Mouse (Mus musculus): Measurements from ENCODE around the gene Rec8. TPM values are rescaled to one million over a fixed set of nuclear protein-coding genes. Genes with fewer than 3 reads are reported as not detected.

The Rec8 gene
- total and polyA plus RNA-seq, 3 experiments = not detected

DNA sequence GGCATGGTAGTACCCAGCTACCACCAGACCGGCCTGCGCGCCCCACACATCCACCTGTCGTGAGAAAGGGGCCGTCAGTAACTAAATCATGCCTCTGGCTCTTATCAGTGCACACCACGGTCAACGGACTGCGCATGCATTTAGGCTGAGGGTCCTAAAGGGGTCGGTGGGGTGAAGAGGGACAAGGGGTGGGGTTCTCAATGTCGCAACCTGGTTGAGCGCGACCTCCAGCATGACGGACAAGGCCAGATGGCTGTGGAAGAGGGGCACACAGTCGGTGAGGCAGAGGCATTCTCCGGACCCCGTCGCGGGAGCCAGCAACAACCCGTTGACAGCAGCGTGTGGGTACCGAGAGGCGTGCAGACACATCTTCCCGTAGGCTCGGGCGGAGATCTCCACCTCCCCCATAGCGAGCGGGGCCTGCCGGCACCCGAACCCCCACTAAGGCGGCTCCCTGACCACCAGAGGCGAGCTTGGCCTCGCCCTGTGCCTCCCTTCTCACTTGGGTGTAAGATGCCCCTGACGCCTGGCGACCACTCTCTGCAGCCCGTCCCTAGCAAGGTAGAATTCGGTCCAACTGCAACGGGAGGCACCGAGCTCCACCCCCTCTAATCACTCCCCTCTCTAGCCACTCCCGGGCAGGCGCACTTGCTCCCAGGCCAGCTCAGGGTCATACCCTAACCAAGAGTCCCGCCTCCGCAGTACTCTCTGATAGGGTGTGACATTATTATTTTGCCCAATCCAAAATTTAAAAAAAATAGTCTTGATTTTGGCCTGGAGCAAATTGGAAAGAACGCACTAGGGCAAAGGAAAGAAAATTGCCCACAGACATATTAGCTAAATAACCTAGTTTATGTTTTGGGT is 32.9 kb upstream of the Rec8 start, which contains the start of gene Emc9 (continued):
- 0 out of 2 replicates have a peak, but pooled peaks have one; percentile 17 for TF ChIP-seq ELF1 (IDR thresholded peaks at IDR 0.05; ENCODE audit: low read depth, low read length)

DNA sequence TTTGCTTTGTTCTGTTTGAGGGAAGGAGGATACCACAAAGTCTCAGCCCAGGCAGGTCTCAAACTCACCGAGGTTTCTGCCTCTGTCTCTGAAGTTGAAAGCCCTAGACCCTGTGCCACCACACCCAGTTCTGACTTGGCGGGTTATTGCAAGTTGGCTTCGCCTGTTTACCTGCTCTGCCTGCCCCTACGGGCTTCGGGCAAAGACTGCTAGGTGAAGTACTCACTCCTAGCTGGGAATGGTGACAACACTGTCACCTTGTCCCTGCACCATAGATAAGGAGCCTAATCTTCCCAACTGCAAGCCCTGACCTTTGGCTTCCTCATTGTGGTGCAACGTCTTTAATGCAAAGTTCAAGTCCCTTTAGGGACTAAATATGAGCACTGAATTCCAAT is 32.3 kb upstream of the Rec8 start:
- H3K27ac ChIP-seq (ENCODE audit: insufficient read depth, low read depth) = peak overlapping the region; percentile 83
- H3K27me3 ChIP-seq (replicated peaks) = no peaks in the 10 kb centered on the region
- no peak for DNase-seq (ENCODE audit: extremely low read depth)
- peak overlapping the region; percentile 27; the same call in 1 of the 2 replicates for H3K4me2 ChIP-seq (ENCODE audit: insufficient read depth, low read depth, poor library complexity, severe bottlenecking)
- H3K4me3 ChIP-seq (replicated peaks in 1 of 3; ENCODE audit: low read depth in 2 of 3, low read length in 2 of 3, poor library complexity in 1 of 3) = peak overlapping the region in 1 of 3 experiments; percentile 12
- peaks cover 13 to 62% of the 10 kb centered on the region in 2 experiments for H3K4me1 ChIP-seq (ENCODE audit: control insufficient read depth in 1 of 2, insufficient read depth in 2 of 2)
- no peak for TF ChIP-seq MAX (IDR thresholded peaks at IDR 0.05; ENCODE audit: low read length)
- no peak for TF ChIP-seq PAX5 (IDR thresholded peaks at IDR 0.05; ENCODE audit: low read length)
- TF ChIP-seq RCOR1 (conservative IDR thresholded peaks at IDR 0.05; ENCODE audit: low read depth, low read length) = no peak
- TF ChIP-seq ELF1 (IDR thresholded peaks at IDR 0.05; ENCODE audit: low read depth, low read length) = no peak
- TF ChIP-seq POLR2AphosphoS2 (IDR thresholded peaks at IDR 0.05; ENCODE audit: low read depth, low read length) = no peak
- no peak for TF ChIP-seq EP300 (IDR thresholded peaks at IDR 0.05; ENCODE audit: low read length)
- TF ChIP-seq NELFE (IDR thresholded peaks at IDR 0.05; ENCODE audit: low read depth, low read length) = no peak
- no peak for TF ChIP-seq CHD2 (IDR thresholded peaks at IDR 0.05; ENCODE audit: low read length)
- TF ChIP-seq NRF1 (IDR thresholded peaks at IDR 0.05; ENCODE audit: low read depth, low read length) = no peak
- no peak for TF ChIP-seq ZKSCAN1 (IDR thresholded peaks at IDR 0.05; ENCODE audit: borderline replicate concordance, low read depth, low read length)
- in situ Hi-C loops (cut with MboI; ENCODE audit: low pct_ligation_motif_present, low pct_unique_long_range_greater_than_20kb, low sequenced_read_pairs) = no loop called here
- no peak overlapping the region for H3K9ac ChIP-seq (ENCODE audit: insufficient read depth, low read depth)
- H3K79me2 ChIP-seq (replicated peaks; ENCODE audit: control insufficient read depth, extremely low read depth, insufficient read depth, poor library complexity, severe bottlenecking) = peaks cover 23% of the 10 kb centered on the region
- dilution Hi-C loops (cut with MboI; ENCODE audit: extremely low pct_ligation_motif_present, extremely low pct_unique_long_range_greater_than_20kb, low sequenced_read_pairs) = no loop called here
- no peaks in the 10 kb centered on the region for H3K9me3 ChIP-seq (replicated peaks; ENCODE audit: low read length)
- peaks cover 29 to 58% of the 10 kb centered on the region in 2 experiments for H3K36me3 ChIP-seq (replicated peaks in 1 of 2; ENCODE audit: control insufficient read depth in 1 of 2, insufficient read depth in 1 of 2, low read length in 1 of 2)

DNA sequence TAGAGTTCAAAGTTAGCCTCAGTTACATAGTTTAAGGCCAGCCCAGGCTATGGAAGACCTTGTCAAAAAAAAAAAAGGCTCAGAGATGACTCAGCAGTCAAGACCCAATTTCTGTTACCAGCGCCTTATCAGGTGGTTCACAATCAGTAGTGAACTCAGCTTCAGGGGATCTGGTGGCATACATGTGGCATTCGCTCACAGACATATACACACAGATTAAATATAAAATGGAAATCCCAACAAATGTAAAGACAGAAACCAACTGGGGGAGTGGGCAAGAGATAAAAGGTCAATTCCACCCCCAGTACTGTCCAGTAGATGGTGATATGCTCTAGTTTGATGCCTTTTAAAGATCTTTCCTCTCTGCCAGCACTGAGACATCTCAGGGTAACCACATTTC is 31.7 kb upstream of the Rec8 start:
- H3K9ac ChIP-seq (ENCODE audit: insufficient read depth, low read depth) = no peak overlapping the region
- in situ Hi-C loops (cut with MboI; ENCODE audit: low pct_ligation_motif_present, low pct_unique_long_range_greater_than_20kb, low sequenced_read_pairs) (no loop called here), dilution Hi-C loops (cut with MboI; ENCODE audit: extremely low pct_ligation_motif_present, extremely low pct_unique_long_range_greater_than_20kb, low sequenced_read_pairs) (no loop called here)
- H3K9me3 ChIP-seq (replicated peaks; ENCODE audit: low read length) = no peaks in the 10 kb centered on the region
- TF ChIP-seq CTCF (conservative IDR thresholded peaks at IDR 0.05 in 1 of 2, IDR thresholded peaks at IDR 0.05 in 1 of 2; ENCODE audit: low read depth in 2 of 2, low read length in 2 of 2) = peak in 1 of 2 experiments; percentile 59; a peak in 2 of 4 replicates
- TF ChIP-seq USF2 (conservative IDR thresholded peaks at IDR 0.05; ENCODE audit: low read depth, low read length) = no peak
- peak; percentile 69; the same call in 1 of the 2 replicates for TF ChIP-seq MAFK (IDR thresholded peaks at IDR 0.05; ENCODE audit: insufficient replicate concordance, low read length)
- no peak for TF ChIP-seq UBTF (IDR thresholded peaks at IDR 0.05; ENCODE audit: low read depth, low read length)
- TF ChIP-seq POLR2A (IDR thresholded peaks at IDR 0.05; ENCODE audit: low read depth, low read length) = 0 out of 2 replicates have a peak, but pooled peaks have one; percentile 19
- no peak for TF ChIP-seq TBP (conservative IDR thresholded peaks at IDR 0.05; ENCODE audit: low read depth, low read length)
- TF ChIP-seq SMC3 (IDR thresholded peaks at IDR 0.05; ENCODE audit: low read depth, low read length) = peak; percentile 19; the same call in 1 of the 2 replicates
- peak; percentile 43 for TF ChIP-seq RAD21 (IDR thresholded peaks at IDR 0.05; ENCODE audit: low read depth, low read length)
- TF ChIP-seq MYC (IDR thresholded peaks at IDR 0.05; ENCODE audit: low read depth, low read length) = peak; percentile 41; the same call in 1 of the 2 replicates
- TF ChIP-seq ZNF384 (IDR thresholded peaks at IDR 0.05; ENCODE audit: low read depth, low read length) = peak; percentile 82
- peaks cover 8 to 57% of the 10 kb centered on the region in 2 experiments for H3K4me1 ChIP-seq (ENCODE audit: control insufficient read depth in 1 of 2, insufficient read depth in 2 of 2)
- H3K4me2 ChIP-seq (ENCODE audit: insufficient read depth, low read depth, poor library complexity, severe bottlenecking) = no peak overlapping the region
- peaks cover 24 to 52% of the 10 kb centered on the region in 2 experiments for H3K36me3 ChIP-seq (replicated peaks in 1 of 2; ENCODE audit: control insufficient read depth in 1 of 2, insufficient read depth in 1 of 2, low read length in 1 of 2)
- H3K4me3 ChIP-seq (replicated peaks in 1 of 3; ENCODE audit: low read depth in 2 of 3, low read length in 2 of 3, poor library complexity in 1 of 3) = no peak overlapping the region
- H3K27ac ChIP-seq (ENCODE audit: insufficient read depth, low read depth) = peak overlapping the region; percentile 83
- DNase-seq (ENCODE audit: extremely low read depth) = no peak
- H3K79me2 ChIP-seq (replicated peaks; ENCODE audit: control insufficient read depth, extremely low read depth, insufficient read depth, poor library complexity, severe bottlenecking) = peaks cover 23% of the 10 kb centered on the region
- H3K27me3 ChIP-seq (replicated peaks) = no peaks in the 10 kb centered on the region

Data from CH12.LX (cell line).